Mouse (Mus musculus) adrenal gland, postnatal 4 days (tissue): ENCODE results near the gene Serpinb1b. TPM values are rescaled to one million over a fixed set of nuclear protein-coding genes. Genes with fewer than 3 reads are reported as not detected.

ENCODE experiments used
- DNase-seq, 2 experiments: peaks; one replicate each; pipeline ENCODE4 v3.0.0; 2021 to 2022; ENCODE audit warnings: low spot score in 2 of 2, mixed read lengths in 2 of 2
- total RNA-seq, 2 experiments: library from RNA; stranded (reverse); gene quantifications; 2 replicates each; pipeline ENCODE4 v1.2.3; 2021

Serpinb1b gene
- total RNA-seq, 2 experiments from 2014 or later: 0.42 to 0.76 TPM

DNA sequence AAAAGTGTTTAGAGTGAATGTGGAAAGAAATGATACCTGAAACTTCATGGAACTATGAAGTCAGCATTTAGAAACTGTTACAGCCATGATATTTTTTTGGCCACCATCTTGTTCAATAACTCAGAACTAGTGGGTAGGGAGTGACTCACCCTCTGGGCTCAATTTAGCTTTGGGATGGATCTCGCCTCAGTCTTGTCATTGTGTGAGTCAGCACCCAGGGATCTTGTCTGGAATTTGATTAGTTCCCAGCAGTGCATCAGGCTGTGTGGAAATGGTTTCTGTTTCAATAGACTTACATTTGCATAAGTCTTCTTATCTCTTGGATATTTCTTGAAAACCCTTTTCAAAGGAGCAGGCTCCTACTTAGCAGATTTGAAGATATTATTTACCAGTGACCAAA, 12.2 kb downstream of the Serpinb1b start:
- DNase-seq: no peak

DNA sequence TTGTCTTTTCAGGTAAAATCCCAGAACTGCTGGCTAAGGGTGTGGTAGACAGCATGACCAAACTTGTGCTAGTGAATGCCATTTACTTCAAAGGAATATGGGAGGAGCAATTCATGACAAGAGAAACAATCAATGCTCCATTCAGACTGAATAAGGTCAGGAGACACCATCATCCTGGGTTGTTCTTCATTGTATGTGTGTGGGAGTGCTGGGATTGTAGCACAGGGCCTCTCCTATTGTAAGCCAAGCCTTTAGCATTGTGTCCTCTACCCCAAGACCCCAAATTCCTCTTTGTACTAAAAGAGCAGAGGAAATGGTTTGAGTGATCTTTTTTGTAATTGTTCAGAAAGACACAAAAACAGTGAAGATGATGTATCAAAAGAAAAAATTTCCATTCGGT, 12.9 kb downstream of the Serpinb1b start:
- no peak for DNase-seq

DNA sequence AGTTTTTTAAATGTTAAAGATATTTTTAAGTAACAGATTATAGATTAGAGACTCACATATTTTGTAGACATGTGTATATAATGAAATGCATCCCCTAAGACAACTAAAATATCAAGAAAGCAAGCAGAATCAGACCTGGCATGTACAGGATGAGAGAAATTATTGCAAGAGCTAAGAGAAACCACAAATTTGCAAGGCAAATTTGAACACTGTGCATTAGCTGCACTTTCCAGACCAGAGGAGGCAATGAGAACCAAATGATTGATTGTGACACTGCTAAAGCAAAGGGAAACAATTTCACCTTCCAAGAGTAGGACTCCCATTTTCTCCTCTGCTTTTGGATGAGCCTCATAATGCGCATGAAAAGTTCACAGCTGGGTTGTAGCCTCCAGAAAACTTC, 17.2 kb downstream of the Serpinb1b start:
- DNase-seq: no peak

DNA sequence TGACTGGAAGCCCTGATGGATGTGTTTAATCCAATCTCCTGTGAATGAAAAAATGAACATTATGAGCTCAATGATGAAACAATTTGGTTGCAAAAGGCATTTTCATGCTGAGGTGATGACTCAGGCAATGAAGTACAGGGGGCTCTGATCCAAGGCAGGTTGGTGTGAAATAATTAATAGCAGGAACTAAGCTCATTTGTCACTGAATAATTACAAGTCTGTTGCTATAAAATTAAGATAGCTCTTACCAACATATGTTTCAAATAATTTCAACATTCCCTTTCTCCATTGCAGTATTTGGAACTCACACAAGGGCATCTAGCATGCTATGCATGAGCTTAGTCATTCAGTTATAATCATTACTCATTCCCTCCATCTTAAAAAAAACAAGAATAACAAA, 27.3 kb downstream of the Serpinb1b start:
- no peak for DNase-seq

DNA sequence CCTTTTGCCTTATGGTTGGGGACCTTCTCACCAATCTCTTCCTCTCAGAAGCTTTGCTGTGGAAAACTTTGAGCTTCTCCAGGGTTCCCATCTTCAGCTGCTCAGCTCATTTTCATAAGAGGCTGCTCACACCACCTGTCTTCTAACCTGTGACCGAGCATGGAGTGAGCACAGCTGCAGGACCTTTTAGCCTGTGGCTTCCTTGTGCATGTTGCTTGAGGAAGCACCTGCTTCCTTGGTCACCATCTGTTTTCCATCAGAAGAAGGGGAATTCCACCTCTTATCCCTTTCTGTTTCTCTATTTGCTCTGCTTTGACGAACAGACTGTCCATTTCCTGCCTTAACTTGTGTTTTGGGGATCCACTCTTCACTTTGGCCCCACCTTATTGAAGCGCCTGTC, 34.7 kb downstream of the Serpinb1b start:
- DNase-seq: no peak

DNA sequence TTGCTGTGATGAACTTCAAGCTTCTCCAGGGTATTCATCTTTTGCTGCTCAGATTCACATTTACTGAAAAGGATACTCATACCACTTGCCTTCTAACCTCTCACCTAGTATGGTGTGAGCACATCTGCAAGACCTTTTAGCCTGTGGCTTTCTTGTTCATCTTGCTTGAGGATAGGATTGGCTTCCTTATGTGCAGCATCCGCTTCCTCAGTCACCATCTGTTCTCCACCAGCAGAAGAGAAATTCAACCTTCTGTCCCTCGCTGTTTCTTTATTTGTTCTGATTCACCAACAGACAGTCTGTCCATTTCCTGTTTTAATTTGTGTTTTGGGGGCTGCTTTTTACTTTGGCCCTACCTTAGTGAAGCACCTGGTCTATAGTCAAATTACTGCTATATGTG, 59.3 kb downstream of the Serpinb1b start:
- no peak for DNase-seq

DNA sequence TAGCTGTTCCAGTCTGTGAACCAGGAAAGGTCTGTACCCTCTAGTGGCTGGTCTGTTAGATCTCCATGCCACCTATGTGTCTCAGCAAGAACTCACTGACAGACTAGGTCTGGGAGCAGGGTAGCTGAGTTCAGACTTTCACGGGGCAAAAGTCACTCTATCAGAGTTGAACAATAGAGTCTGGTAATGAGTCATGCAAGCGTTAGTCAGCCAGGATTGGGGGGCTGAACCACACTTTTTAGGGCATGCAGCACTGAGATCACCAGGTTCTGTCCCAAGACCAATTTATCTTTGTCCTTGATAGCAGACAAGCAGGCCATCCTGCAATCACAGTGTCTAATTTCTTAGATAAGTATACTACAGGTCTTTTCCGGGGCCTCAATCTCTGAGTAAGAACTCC, 63.1 kb downstream of the Serpinb1b start:
- DNase-seq: no peak

Other genes starting within 250 kb of the Serpinb1b start
- 10 to 100 TPM; 32.7 to 41.3 TPM for gene Serpinb1a, start 227.4 kb upstream of the Serpinb1b start, total RNA-seq
- under 1 TPM in 1 of 2 experiments, not detected in 1; 0.31 TPM for gene Serpinb1c, start 180.4 kb upstream of the Serpinb1b start, total RNA-seq
- 10 to 100 TPM; 60.3 to 62.4 TPM for gene Serpinb6b, start 113.4 kb upstream of the Serpinb1b start, total RNA-seq
- gene Serpinb9, start 75.3 kb upstream of the Serpinb1b start, total RNA-seq: 10 to 100 TPM; 18.3 to 18.7 TPM
- under 1 TPM in 1 of 2 experiments, not detected in 1; 0.08 TPM for gene Serpinb9b, start 51.2 kb upstream of the Serpinb1b start, total RNA-seq
- not detected for gene Serpinb9c, start 81.2 kb downstream of the Serpinb1b start, total RNA-seq
- gene Serpinb9d, start 114.4 kb downstream of the Serpinb1b start, total RNA-seq: not detected
- not detected for gene Serpinb9e, start 171.0 kb downstream of the Serpinb1b start, total RNA-seq
- not detected for gene Serpinb9f, start 245.5 kb downstream of the Serpinb1b start, total RNA-seq